Mouse (Mus musculus): ENCODE data around the gene Sft2d1. TPM values are rescaled to one million over a fixed set of nuclear protein-coding genes. Genes with fewer than 3 reads are reported as not detected.
"Not testable (repeated sequence)": the region's sequence is repeated elsewhere in the genome, so short reads cannot be mapped to it uniquely, and the experiment has no call there.

The Sft2d1 gene
- polyA plus RNA-seq (2015; fragmentation: Nextera tagmentation; extraction: Ambion mirVana): 153 and 155 TPM in 2 replicates

- H3K9ac ChIP-seq (replicated peaks): peak within 1 kb of the TSS; percentile 81
- peak within 1 kb of the TSS; percentile 89 for H3K27ac ChIP-seq
- peak within 1 kb of the TSS; percentile 76 for H3K4me2 ChIP-seq (replicated peaks)
- WGBS: under 1% methylated on average over 44 of the region's 54 CpGs
- 0 out of 2 replicates have a peak, but pooled peaks cover 5% of the 10 kb centered on the region for H3K36me3 ChIP-seq
- H3K9me3 ChIP-seq: no peaks in the 10 kb centered on the region
- peak; percentile 95 for ATAC-seq
- peak within 1 kb of the TSS; percentile 68 for H3K4me3 ChIP-seq (replicated peaks)
- H3K27me3 ChIP-seq: no peaks in the 10 kb centered on the region
- H3K4me1 ChIP-seq (replicated peaks): peaks cover 29% of the 10 kb centered on the region
These were observed at the start of gene Sft2d1 for GRCm38 (mm10) chr17:8310838-8311614. Gene Sft2d1 (plus strand): TSS chr17:8311102.

GRCm38 (mm10) chr17:8264638-8265037 is 46.3 kb upstream of the Sft2d1 start:
- not testable (repeated sequence) for H3K9me3 ChIP-seq; H3K4me3 ChIP-seq (replicated peaks); ATAC-seq; H3K4me1 ChIP-seq (replicated peaks); H3K27ac ChIP-seq; H3K9ac ChIP-seq (replicated peaks); H3K36me3 ChIP-seq; H3K4me2 ChIP-seq (replicated peaks); H3K27me3 ChIP-seq
- WGBS: 16% methylated on average over 7 of the region's 7 CpGs

GRCm38 (mm10) chr17:8272054-8272749 is 38.7 kb upstream of the Sft2d1 start:
- no peak overlapping the region for H3K27ac ChIP-seq
- no peaks in the 10 kb centered on the region for H3K36me3 ChIP-seq
- H3K4me1 ChIP-seq (replicated peaks): no peaks in the 10 kb centered on the region
- H3K9ac ChIP-seq (replicated peaks): no peak overlapping the region
- 60% methylated on average over 6 of the region's 6 CpGs for WGBS
- no peak overlapping the region for H3K4me3 ChIP-seq (replicated peaks)
- H3K4me2 ChIP-seq (replicated peaks): no peak overlapping the region
- H3K9me3 ChIP-seq: no peaks in the 10 kb centered on the region
- 0 out of 2 replicates have a peak, but pooled peaks cover 13% of the 10 kb centered on the region for H3K27me3 ChIP-seq
- ATAC-seq: no peak

GRCm38 (mm10) chr17:8272951-8273350 is 38.0 kb upstream of the Sft2d1 start:
- no peak overlapping the region for H3K4me3 ChIP-seq (replicated peaks)
- no peaks in the 10 kb centered on the region for H3K9me3 ChIP-seq
- H3K27ac ChIP-seq: no peak overlapping the region
- H3K4me2 ChIP-seq (replicated peaks): no peak overlapping the region
- 73% methylated on average over 6 of the region's 6 CpGs for WGBS
- no peaks in the 10 kb centered on the region for H3K4me1 ChIP-seq (replicated peaks)
- no peak overlapping the region for H3K9ac ChIP-seq (replicated peaks)
- 0 out of 2 replicates have a peak, but pooled peaks cover 13% of the 10 kb centered on the region for H3K27me3 ChIP-seq
- H3K36me3 ChIP-seq: no peaks in the 10 kb centered on the region
- ATAC-seq: no peak

GRCm38 (mm10) chr17:8276071-8276470 is 34.8 kb upstream of the Sft2d1 start:
- H3K27me3 ChIP-seq: peaks cover 13% of the 10 kb centered on the region; the same call in 1 of the 2 replicates
- no peak for ATAC-seq
- no peaks in the 10 kb centered on the region for H3K9me3 ChIP-seq
- WGBS: 78% methylated on average over 4 of the region's 4 CpGs
- H3K4me1 ChIP-seq (replicated peaks): no peaks in the 10 kb centered on the region
- H3K36me3 ChIP-seq: no peaks in the 10 kb centered on the region
- no peak overlapping the region for H3K9ac ChIP-seq (replicated peaks)
- H3K4me3 ChIP-seq (replicated peaks): no peak overlapping the region
- H3K27ac ChIP-seq: no peak overlapping the region
- H3K4me2 ChIP-seq (replicated peaks): no peak overlapping the region

GRCm38 (mm10) chr17:8276680-8277079 is 34.2 kb upstream of the Sft2d1 start:
- Histone ChIP-seq H3K4me3 (replicated peaks) (no peak overlapping the region), H3K27me3 (peaks cover 9% of the 10 kb centered on the region; the same call in 1 of the 2 replicates), H3K27ac (no peak overlapping the region), H3K4me2 (replicated peaks) (no peak overlapping the region), H3K4me1 (replicated peaks) (no peaks in the 10 kb centered on the region), H3K36me3 (no peaks in the 10 kb centered on the region), H3K9me3 (no peaks in the 10 kb centered on the region), H3K9ac (replicated peaks) (no peak overlapping the region)
- WGBS: 84% methylated on average over 7 of the region's 7 CpGs
- no peak for ATAC-seq

GRCm38 (mm10) chr17:8277266-8277665 is 33.6 kb upstream of the Sft2d1 start:
- Histone ChIP-seq H3K4me2 (replicated peaks) (no peak overlapping the region), H3K27ac (no peak overlapping the region), H3K4me1 (replicated peaks) (no peaks in the 10 kb centered on the region), H3K9ac (replicated peaks) (no peak overlapping the region), H3K4me3 (replicated peaks) (no peak overlapping the region), H3K9me3 (no peaks in the 10 kb centered on the region), H3K36me3 (no peaks in the 10 kb centered on the region), H3K27me3 (peaks cover 9% of the 10 kb centered on the region; the same call in 1 of the 2 replicates)
- no peak for ATAC-seq
- WGBS: 71% methylated on average over 3 of the region's 3 CpGs

- Histone ChIP-seq H3K27ac (no peak overlapping the region), H3K27me3 (peaks cover 3% of the 10 kb centered on the region; the same call in 1 of the 2 replicates), H3K9ac (replicated peaks) (no peak overlapping the region), H3K4me1 (replicated peaks) (peaks cover 6% of the 10 kb centered on the region), H3K36me3 (no peaks in the 10 kb centered on the region), H3K4me2 (replicated peaks) (no peak overlapping the region), H3K4me3 (replicated peaks) (no peak overlapping the region), H3K9me3 (no peaks in the 10 kb centered on the region)
- ATAC-seq: no peak
- 60% methylated on average over 3 of the region's 3 CpGs for WGBS
These were observed 32.5 kb upstream of the Sft2d1 start for GRCm38 (mm10) chr17:8278356-8278755.

GRCm38 (mm10) chr17:8282821-8283525 is 27.9 kb upstream of the Sft2d1 start, which contains the start of gene Mpc1:
Gene Mpc1 (plus strand): TSS chr17:8282904.
- 2% methylated on average over 34 of the region's 35 CpGs for WGBS
- Histone ChIP-seq H3K4me2 (replicated peaks) (peak within 1 kb of the TSS; percentile 99), H3K36me3 (no peaks in the 10 kb centered on the region), H3K27me3 (no peaks in the 10 kb centered on the region; the same call in 1 of the 2 replicates), H3K4me3 (replicated peaks) (peak within 1 kb of the TSS; percentile 93), H3K9me3 (no peaks in the 10 kb centered on the region), H3K27ac (peak within 1 kb of the TSS; percentile 88), H3K4me1 (replicated peaks) (peaks cover 21% of the 10 kb centered on the region), H3K9ac (replicated peaks) (peak within 1 kb of the TSS; percentile 86)
- ATAC-seq: peak; percentile 77; the same call in 1 of the 2 replicates

GRCm38 (mm10) chr17:8283526-8284253 is 27.2 kb upstream of the Sft2d1 start:
- no peaks in the 10 kb centered on the region for H3K9me3 ChIP-seq
- no peaks in the 10 kb centered on the region for H3K36me3 ChIP-seq
- H3K27me3 ChIP-seq: no peaks in the 10 kb centered on the region; the same call in 1 of the 2 replicates
- H3K4me1 ChIP-seq (replicated peaks): peaks cover 21% of the 10 kb centered on the region
- peak overlapping the region; percentile 99 for H3K4me2 ChIP-seq (replicated peaks)
- peak overlapping the region; percentile 93 for H3K4me3 ChIP-seq (replicated peaks)
- peak overlapping the region; percentile 86 for H3K9ac ChIP-seq (replicated peaks)
- under 1% methylated on average over 77 of the region's 77 CpGs for WGBS
- peak overlapping the region; percentile 88 for H3K27ac ChIP-seq
- peak; percentile 97 for ATAC-seq

GRCm38 (mm10) chr17:8284254-8284661 is 26.6 kb upstream of the Sft2d1 start:
- Histone ChIP-seq H3K27me3 (no peaks in the 10 kb centered on the region; the same call in 1 of the 2 replicates), H3K4me2 (replicated peaks) (peak overlapping the region; percentile 99), H3K36me3 (peaks cover 5% of the 10 kb centered on the region; the same call in 1 of the 2 replicates), H3K4me1 (replicated peaks) (peaks cover 21% of the 10 kb centered on the region), H3K9me3 (no peaks in the 10 kb centered on the region), H3K4me3 (replicated peaks) (peak overlapping the region; percentile 93), H3K27ac (peak overlapping the region; percentile 88; the same call in 1 of the 2 replicates), H3K9ac (replicated peaks) (peak overlapping the region; percentile 86)
- under 1% methylated on average over 32 of the region's 32 CpGs for WGBS
- peak; percentile 4; the same call in 1 of the 2 replicates for ATAC-seq

Data from midbrain, embryonic 13.5 days (tissue).